In the genomic region with DNA sequence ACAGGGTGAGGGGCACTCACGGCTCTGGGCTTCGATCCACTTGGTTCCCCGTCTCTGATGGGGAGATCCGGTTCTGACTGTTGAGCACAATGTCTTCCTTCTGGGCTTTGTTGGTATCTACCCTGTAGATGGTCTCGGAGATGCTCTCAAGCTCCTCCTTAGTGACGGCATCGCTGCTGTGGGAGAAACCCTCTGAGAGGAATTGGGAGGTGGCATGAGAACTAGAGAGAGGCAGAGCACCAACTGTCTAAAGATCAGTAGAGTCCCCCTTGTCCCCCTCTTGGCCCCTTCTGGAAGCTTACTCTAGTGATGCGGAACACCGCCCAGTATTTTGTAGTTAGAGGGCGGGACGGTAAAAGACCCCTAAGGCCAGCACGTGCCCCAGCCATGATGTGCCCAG, we compare ENCODE assay signal across 20 mouse cellular contexts. TPM values are rescaled to one million over a fixed set of nuclear protein-coding genes. Genes with fewer than 3 reads are reported as not detected.
DNase-seq lines count a peak whose midpoint lies in the region; ATAC-seq and TF ChIP-seq lines count a peak whose summit lies in the region.
"Had no signal": no experiment of that assay in that cellular context is flagged by ENCODE, and none has a peak within 500 bp of the region (broad histone marks: within the 10 kb centered on the region; RNA-seq: fewer than 3 reads in every experiment).

No protein-coding gene starts in this region.

- H3K4me2 ChIP-seq in kidney, postnatal 0 days (ENCODE audit: low read length) = no peak overlapping the region
- H3K4me2 ChIP-seq: forebrain, embryonic 12.5 days; heart, embryonic 12.5 days; hindbrain, embryonic 13.5 days; liver, embryonic 15.5 days; midbrain, embryonic 15.5 days; stomach, embryonic 15.5 days had no signal

- H3K27me3 ChIP-seq in heart, embryonic 10.5 days (ENCODE audit: insufficient read depth, poor library complexity, severe bottlenecking) = peaks cover 15% of the 10 kb centered on the region; the same call in 1 of the 2 replicates
- no peaks in the 10 kb centered on the region for H3K27me3 ChIP-seq in kidney, postnatal 0 days (ENCODE audit: insufficient read depth, low read length)
- H3K27me3 ChIP-seq in thymus, adult 2 months (ENCODE audit: control insufficient read depth, insufficient read depth, low read length) = no peaks in the 10 kb centered on the region
- H3K27me3 ChIP-seq: forebrain, embryonic 12.5 days; heart, embryonic 12.5 days; midbrain, embryonic 15.5 days had no signal

- no peak for DNase-seq in heart, embryonic 10.5 days (ENCODE audit: low spot score)
- no peak for DNase-seq in heart, postnatal 36 days
- no peak for DNase-seq in kidney, postnatal 0 days (ENCODE audit: low spot score)
- DNase-seq in kidney, postnatal 10 days = no peak
- DNase-seq in thymus, adult 2 months = no peak
- no peak for DNase-seq in thymus, postnatal 25 days
- peak; percentile 44 for DNase-seq in thymus, postnatal 4 days
- no peak for DNase-seq in right cerebral cortex, postnatal 10 days (ENCODE audit: low spot score in 2 of 2)
- DNase-seq: cerebellum, adult 9-10 months; spleen, adult 18-20 months had no signal

- no peak overlapping the region for H3K4me3 ChIP-seq in heart, embryonic 10.5 days
- H3K4me3 ChIP-seq in kidney, postnatal 0 days (replicated peaks; ENCODE audit: low read depth, low read length) = no peak overlapping the region
- peak overlapping the region; percentile 98 for H3K4me3 ChIP-seq in thymus, adult 2 months (ENCODE audit: control insufficient read depth, insufficient read depth, low read length)
- H3K4me3 ChIP-seq: embryonic facial prominence, embryonic 10.5 days; forebrain, embryonic 12.5 days; heart, embryonic 12.5 days; hindbrain, embryonic 13.5 days; liver, embryonic 15.5 days; midbrain, embryonic 15.5 days; myocyte; stomach, embryonic 15.5 days had no signal

- H3K27ac ChIP-seq in heart, embryonic 10.5 days = 0 out of 2 replicates have a peak overlapping the region, but pooled peaks have one; percentile 62
- H3K27ac ChIP-seq in kidney, postnatal 0 days = peak overlapping the region; percentile 76; the same call in 1 of the 2 replicates
- H3K27ac ChIP-seq in thymus, adult 2 months (ENCODE audit: control insufficient read depth, insufficient read depth, low read length) = peak overlapping the region; percentile 97
- H3K27ac ChIP-seq: forebrain, embryonic 12.5 days; hindbrain, embryonic 13.5 days; liver, embryonic 15.5 days; midbrain, embryonic 15.5 days; stomach, embryonic 15.5 days had no signal

- no peaks in the 10 kb centered on the region for H3K36me3 ChIP-seq in heart, embryonic 10.5 days
- H3K36me3 ChIP-seq in kidney, postnatal 0 days (ENCODE audit: insufficient read depth, low read length) = no peaks in the 10 kb centered on the region
- H3K36me3 ChIP-seq in thymus, adult 2 months (ENCODE audit: control insufficient read depth, insufficient read depth, low read length) = peaks cover 30% of the 10 kb centered on the region
- H3K36me3 ChIP-seq: embryonic facial prominence, embryonic 10.5 days; forebrain, embryonic 12.5 days; heart, embryonic 12.5 days; hindbrain, embryonic 13.5 days; liver, embryonic 15.5 days; midbrain, embryonic 15.5 days; stomach, embryonic 15.5 days had no signal

- no peak for TF ChIP-seq POLR2A in thymus, adult 2 months (IDR thresholded peaks at IDR 0.05; ENCODE audit: control insufficient read depth, extremely low read depth, insufficient read depth, low read length, poor library complexity)

- no peak for TF ChIP-seq CTCF in kidney, postnatal 0 days (IDR thresholded peaks at IDR 0.05; ENCODE audit: low read depth)
- TF ChIP-seq CTCF in thymus, adult 2 months (IDR thresholded peaks at IDR 0.05; ENCODE audit: borderline replicate concordance, control insufficient read depth, extremely low read depth, insufficient read depth, low read length, poor library complexity) = no peak

- H3K9me3 ChIP-seq in heart, embryonic 10.5 days = no peaks in the 10 kb centered on the region
- H3K9me3 ChIP-seq in kidney, postnatal 0 days (replicated peaks; ENCODE audit: low read length) = no peaks in the 10 kb centered on the region
- H3K9me3 ChIP-seq: embryonic facial prominence, embryonic 10.5 days; forebrain, embryonic 12.5 days; hindbrain, embryonic 13.5 days; liver, embryonic 15.5 days; midbrain, embryonic 15.5 days; stomach, embryonic 15.5 days had no signal

- intact Hi-C loops in heart, postnatal 36 days (cut with DNase I) = no loop called here

- 90% methylated on average over 12 of the region's 12 CpGs for WGBS in heart, embryonic 10.5 days
- WGBS in kidney, postnatal 0 days = 82% methylated on average over 12 of the region's 12 CpGs
- WGBS in thymus, adult 2 months = 58% methylated on average over 12 of the region's 12 CpGs

- 0 out of 2 replicates have a peak, but pooled peaks have one; percentile 7 for ATAC-seq in kidney, postnatal 0 days (replicated peaks; ENCODE audit: low FRiP score, low read depth)
- ATAC-seq: midbrain, embryonic 15.5 days had no signal

- no peak overlapping the region for H3K9ac ChIP-seq in kidney, postnatal 0 days (ENCODE audit: low read depth, low read length)
- H3K9ac ChIP-seq: forebrain, embryonic 12.5 days; hindbrain, embryonic 13.5 days; liver, embryonic 15.5 days; midbrain, embryonic 15.5 days; stomach, embryonic 15.5 days had no signal

- H3K4me1 ChIP-seq in heart, embryonic 10.5 days = peaks cover 23% of the 10 kb centered on the region
- H3K4me1 ChIP-seq in kidney, postnatal 0 days (replicated peaks; ENCODE audit: insufficient read depth, low read length) = peaks cover 16% of the 10 kb centered on the region
- peaks cover 68% of the 10 kb centered on the region for H3K4me1 ChIP-seq in thymus, adult 2 months (replicated peaks; ENCODE audit: control insufficient read depth, insufficient read depth, low read length)
- H3K4me1 ChIP-seq: forebrain, embryonic 12.5 days; liver, embryonic 15.5 days; stomach, embryonic 15.5 days had no signal

RNA-seq across cellular contexts. Expression of gene Endou, which starts 11.6 kb away (rescaled TPM):
- 0.11 and 0.18 TPM in 2 replicates for polyA plus RNA-seq in heart, embryonic 10.5 days (2016; fragmentation: Nextera tagmentation; extraction: Ambion mirVana)
- total RNA-seq in heart, postnatal 36 days (2021) = 1 to 10 TPM; 1.3 to 2.2 TPM
- 1.5 and 2.2 TPM in 2 replicates for polyA plus RNA-seq in kidney, postnatal 0 days (2015; fragmentation: Nextera tagmentation; extraction: Ambion mirVana)
- 276 and 294 TPM in 2 replicates for polyA plus RNA-seq in thymus, adult 2 months (2012; rRNA removed)
- polyA plus RNA-seq: intestine, embryonic 14.5 days; neural tube, embryonic 14.5 days had no signal

RNA-seq across cellular contexts. Expression of gene Rpap3, which starts 13.9 kb away (rescaled TPM):
- 24.0 and 27.1 TPM in 2 replicates for polyA plus RNA-seq in heart, embryonic 10.5 days (2016; fragmentation: Nextera tagmentation; extraction: Ambion mirVana)
- 10 to 100 TPM; 13.1 to 15.7 TPM for total RNA-seq in heart, postnatal 36 days (2021)
- 36.3 and 37.2 TPM in 2 replicates for polyA plus RNA-seq in kidney, postnatal 0 days (2015; fragmentation: Nextera tagmentation; extraction: Ambion mirVana)
- polyA plus RNA-seq in thymus, adult 2 months (2012; rRNA removed) = 5.6 and 6.0 TPM in 2 replicates

RNA-seq across cellular contexts. Expression of gene Rapgef3, which starts 48.3 kb away (rescaled TPM):
- 10.2 and 13.4 TPM in 2 replicates for polyA plus RNA-seq in heart, embryonic 10.5 days (2016; fragmentation: Nextera tagmentation; extraction: Ambion mirVana)
- 10 to 100 TPM; 25.4 to 27.4 TPM for total RNA-seq in heart, postnatal 36 days (2021)
- polyA plus RNA-seq in kidney, postnatal 0 days (2015; fragmentation: Nextera tagmentation; extraction: Ambion mirVana) = 27.5 and 29.2 TPM in 2 replicates
- 276 and 278 TPM in 2 replicates for polyA plus RNA-seq in thymus, adult 2 months (2012; rRNA removed)

RNA-seq across cellular contexts. Expression of gene Slc48a1, which starts 58.8 kb away (rescaled TPM):
- 32.1 and 41.1 TPM in 2 replicates for polyA plus RNA-seq in heart, embryonic 10.5 days (2016; fragmentation: Nextera tagmentation; extraction: Ambion mirVana)
- 10 to 100 TPM; 73.3 to 84.1 TPM for total RNA-seq in heart, postnatal 36 days (2021)
- polyA plus RNA-seq in kidney, postnatal 0 days (2015; fragmentation: Nextera tagmentation; extraction: Ambion mirVana) = 86.9 and 108 TPM in 2 replicates
- 62.1 and 62.8 TPM in 2 replicates for polyA plus RNA-seq in thymus, adult 2 months (2012; rRNA removed)

Comparison
In these comparisons a context has a peak if more than half of its experiments do, and no peak if none do; other contexts are left out.
1. RNA of gene Endou, which starts 11.6 kb away (polyA plus RNA-seq): 276 to 294 TPM in thymus, adult 2 months; 1.5 to 2.2 TPM in kidney, postnatal 0 days and 0.11 to 0.18 TPM in heart, embryonic 10.5 days; every median in the first group is over 10 times any median in the second.
2. Peak in every context shown above with its lines, with median percentiles within 50 percentile points of each other: H3K27ac ChIP-seq.